In genomic region chr15:83574731-83575351, GRCm38 (mm10) we compare ENCODE assay signal across 17 mouse cellular contexts. TPM values are rescaled to one million over a fixed set of nuclear protein-coding genes. Genes with fewer than 3 reads are reported as not detected.
DNase-seq lines count a peak whose midpoint lies in the region; ATAC-seq and TF ChIP-seq lines count a peak whose summit lies in the region.
"Had no signal": no experiment of that assay in that cellular context is flagged by ENCODE, and none has a peak within 500 bp of the region (broad histone marks: within the 10 kb centered on the region; RNA-seq: fewer than 3 reads in every experiment).

No protein-coding gene starts in this region.

- peaks cover 9% of the 10 kb centered on the region for H3K79me3 ChIP-seq in C2C12 (ENCODE audit: low read depth)

- no peak overlapping the region for H3K4me2 ChIP-seq in heart, embryonic 11.5 days

- H3K9ac ChIP-seq in heart, embryonic 11.5 days (ENCODE audit: low read depth, low read length) = no peak overlapping the region
- H3K9ac ChIP-seq: liver, embryonic 14.5 days had no signal

- H3K9me3 ChIP-seq in heart, embryonic 11.5 days (replicated peaks; ENCODE audit: control insufficient read depth, low read length) = no peaks in the 10 kb centered on the region
- H3K9me3 ChIP-seq: heart, embryonic 10.5 days; midbrain, embryonic 10.5 days had no signal

- H3K27ac ChIP-seq in heart, embryonic 11.5 days (ENCODE audit: low read depth, low read length) = no peak overlapping the region
- H3K27ac ChIP-seq: heart, embryonic 10.5 days; layer of hippocampus, adult 2 months; liver, embryonic 14.5 days; midbrain, embryonic 10.5 days had no signal

- peaks cover 14% of the 10 kb centered on the region for H3K79me2 ChIP-seq in C2C12 (ENCODE audit: control insufficient read depth, insufficient read depth)

- H3K4me1 ChIP-seq in heart, embryonic 11.5 days (ENCODE audit: control insufficient read depth, insufficient read depth, low read length) = no peaks in the 10 kb centered on the region
- H3K4me1 ChIP-seq: heart, embryonic 10.5 days; midbrain, embryonic 10.5 days had no signal

- H3K36me3 ChIP-seq in C2C12 (ENCODE audit: control insufficient read depth, insufficient read depth) = peaks cover 83% of the 10 kb centered on the region
- peaks cover 19% of the 10 kb centered on the region for H3K36me3 ChIP-seq in heart, embryonic 11.5 days (ENCODE audit: control insufficient read depth, insufficient read depth, low read length)

- ATAC-seq in heart, embryonic 11.5 days (replicated peaks; ENCODE audit: insufficient number of reproducible peaks, low FRiP score, low TSS enrichment) = no peak
- ATAC-seq: forebrain, embryonic 16.5 days had no signal

- peak; percentile 88 to 92 for DNase-seq in adrenal gland, adult (ENCODE audit: inconsistent age in 2 of 2, low spot score in 1 of 2)
- DNase-seq in adrenal gland, postnatal 4 days (ENCODE audit: low spot score in 2 of 2) = no peak
- DNase-seq in adrenal gland, postnatal 36 days = peak; percentile 79 to 86
- peak; percentile 85 for DNase-seq in lung, postnatal 36 days
- DNase-seq in left cerebral cortex, adult 18-20 months (ENCODE audit: low spot score in 2 of 2) = no peak
- no peak for DNase-seq in heart, adult 11 months
- DNase-seq: cerebellum, postnatal 36 days; gastrocnemius, postnatal 10 days; kidney, adult 2 months had no signal

- WGBS in heart, embryonic 11.5 days (ENCODE audit: insufficient replicate concordance) = 89% methylated on average over 6 of the region's 6 CpGs

- no peak overlapping the region for H3ac ChIP-seq in C2C12 (ENCODE audit: control insufficient read depth, insufficient read length, low read depth)

- no peak overlapping the region for H3K4me3 ChIP-seq in C2C12 (ENCODE audit: insufficient read depth, poor library complexity, severe bottlenecking)
- no peak overlapping the region for H3K4me3 ChIP-seq in heart, embryonic 11.5 days (ENCODE audit: low read depth, low read length)
- H3K4me3 ChIP-seq: heart, embryonic 10.5 days; layer of hippocampus, adult 2 months; midbrain, embryonic 10.5 days had no signal

- no peaks in the 10 kb centered on the region for H3K27me3 ChIP-seq in C2C12 (ENCODE audit: control insufficient read depth, insufficient read depth, insufficient read length)
- no peaks in the 10 kb centered on the region for H3K27me3 ChIP-seq in heart, embryonic 11.5 days (ENCODE audit: control insufficient read depth, insufficient read depth, low read length)

- no peak for TF ChIP-seq CTCF in C2C12 (IDR thresholded peaks at IDR 0.05; ENCODE audit: control insufficient read depth, insufficient read depth, insufficient read length)

TF ChIP-seq in C2C12, 6 proteins besides CTCF, POLR2A, EP300 and RAD21:
- peak; percentile 96 for TF ChIP-seq MAX (IDR thresholded peaks at IDR 0.05)
- peak; percentile 84 for TF ChIP-seq USF1 (IDR thresholded peaks at IDR 0.05; ENCODE audit: low read depth)
- no peak for TF ChIP-seq MYOG (IDR thresholded peaks at IDR 0.05; ENCODE audit: control insufficient read depth, extremely low read depth, insufficient read length)
- TF ChIP-seq MYOD1 (IDR thresholded peaks at IDR 0.05; ENCODE audit: control insufficient read depth, insufficient read length, low read depth) = peak; percentile 73
- no peak for TF ChIP-seq CEBPB (IDR thresholded peaks at IDR 0.05; ENCODE audit: low read depth)
- TF ChIP-seq FOSL1 (IDR thresholded peaks at IDR 0.05; ENCODE audit: insufficient read depth, low read length, poor library complexity, severe bottlenecking) = peak; percentile 41

RNA-seq across cellular contexts. Expression of gene Mcat, which starts 11.3 kb away (rescaled TPM):
- total RNA-seq in adrenal gland, postnatal 4 days (2021) = 10 to 100 TPM; 38.1 to 43.3 TPM
- polyA plus RNA-seq in C2C12 (2012; fragmentation: generic; extraction: Trizol) = 42.4 TPM
- total RNA-seq in adrenal gland, postnatal 36 days (2021) = 10 to 100 TPM; 35.2 to 39.4 TPM
- polyA plus RNA-seq in heart, embryonic 11.5 days (2014; fragmentation: Nextera tagmentation; extraction: Ambion mirVana) = 28.3 and 30.3 TPM in 2 replicates
- total RNA-seq in left cerebral cortex, adult 18-20 months (2021) = 10 to 100 TPM; 17.9 to 26.0 TPM

RNA-seq across cellular contexts. Expression of gene Tspo, which starts 11.4 kb away (rescaled TPM):
- 100 to 1,000 TPM; 168 to 169 TPM for total RNA-seq in adrenal gland, postnatal 4 days (2021)
- polyA plus RNA-seq in C2C12 (2012; fragmentation: generic; extraction: Trizol) = 693 TPM
- total RNA-seq in adrenal gland, postnatal 36 days (2021) = 100 to 1,000 TPM; 495 to 614 TPM
- 129 and 136 TPM in 2 replicates for polyA plus RNA-seq in heart, embryonic 11.5 days (2014; fragmentation: Nextera tagmentation; extraction: Ambion mirVana)
- 10 to 100 TPM in 1 of 2 experiments, 1 to 10 TPM in 1; 7.9 to 10.6 TPM for total RNA-seq in left cerebral cortex, adult 18-20 months (2021)

RNA-seq across cellular contexts. Expression of gene Ttll12, which starts 20.1 kb away (rescaled TPM):
- 10 to 100 TPM; 26.1 to 26.8 TPM for total RNA-seq in adrenal gland, postnatal 4 days (2021)
- polyA plus RNA-seq in C2C12 (2012; fragmentation: generic; extraction: Trizol) = 84.8 TPM
- 10 to 100 TPM; 33.4 to 41.1 TPM for total RNA-seq in adrenal gland, postnatal 36 days (2021)
- 30.4 and 31.1 TPM in 2 replicates for polyA plus RNA-seq in heart, embryonic 11.5 days (2014; fragmentation: Nextera tagmentation; extraction: Ambion mirVana)
- total RNA-seq in left cerebral cortex, adult 18-20 months (2021) = 10 to 100 TPM; 11.2 to 12.4 TPM

RNA-seq across cellular contexts. Expression of gene Bik, which starts 48.2 kb away (rescaled TPM):
- total RNA-seq in adrenal gland, postnatal 4 days (2021) = 1 to 10 TPM; 8.2 to 9.1 TPM
- polyA plus RNA-seq in C2C12 (2012; fragmentation: generic; extraction: Trizol) = 0.91 TPM
- total RNA-seq in adrenal gland, postnatal 36 days (2021) = 1 to 10 TPM; 4.1 to 4.8 TPM
- polyA plus RNA-seq in heart, embryonic 11.5 days (2014; fragmentation: Nextera tagmentation; extraction: Ambion mirVana) = 31.5 and 33.0 TPM in 2 replicates
- not detected for total RNA-seq in left cerebral cortex, adult 18-20 months (2021)
- total RNA-seq: layer of hippocampus, adult 2 months; left cerebral cortex, postnatal 14 days had no signal

Comparison
In these comparisons a context has a peak if more than half of its experiments do, and no peak if none do; other contexts are left out.
1. DNase-seq: peak in adrenal gland, adult (2 of 2), adrenal gland, postnatal 36 days (2 of 2) and lung, postnatal 36 days (single experiment); none in adrenal gland, postnatal 4 days (0 of 2), left cerebral cortex, adult 18-20 months (0 of 2) and heart, adult 11 months (single experiment).
2. RNA of gene Tspo, which starts 11.4 kb away (total RNA-seq): 495 to 614 TPM in adrenal gland, postnatal 36 days and 168 to 169 TPM in adrenal gland, postnatal 4 days; 7.9 to 10.6 TPM in left cerebral cortex, adult 18-20 months; every median in the first group is over 10 times any median in the second.